Mouse (Mus musculus) embryonic facial prominence, embryonic 15.5 days (tissue): Measurements from ENCODE around the gene Mertk. TPM values are rescaled to one million over a fixed set of nuclear protein-coding genes. Genes with fewer than 3 reads are reported as not detected.
A peak's percentile ranks its signal among the peaks of the same experiment; 100 is the strongest.

Source experiments
- ATAC-seq: fragments of 200-750 bp; cut with Nextera tagmentation; 2 replicates; pipeline ENCODE4 v1.8.0; 2017; ENCODE audit warnings: low read depth, moderate TSS enrichment; ENCODE audit not compliant: insufficient number of reproducible peaks, low FRiP score, low TSS enrichment
- H3K27ac ChIP-seq: fragments of 300-500 bp; sonication (generic); replicated peaks from 2 replicates; pipeline ENCODE4 v1.5.1; 2015; ENCODE audit warnings: mild to moderate bottlenecking, inconsistent platforms
- H3K27me3 ChIP-seq: fragments of 300-500 bp; sonication (generic); 2 replicates; pipeline ENCODE4 v1.6.1; 2015; ENCODE audit warnings: inconsistent platforms
- H3K36me3 ChIP-seq: fragments of 300-500 bp; sonication (generic); 2 replicates; pipeline ENCODE4 v1.6.1; 2015; ENCODE audit warnings: mild to moderate bottlenecking, inconsistent platforms
- H3K4me1 ChIP-seq: fragments of 300-500 bp; sonication (generic); 2 replicates; pipeline ENCODE4 v1.6.1; 2015; ENCODE audit warnings: inconsistent platforms
- H3K4me2 ChIP-seq: fragments of 300-500 bp; sonication (generic); replicated peaks from 2 replicates; pipeline ENCODE4 v1.6.1; 2015; ENCODE audit warnings: mild to moderate bottlenecking, inconsistent platforms
- H3K4me3 ChIP-seq: fragments of 300-500 bp; sonication (generic); replicated peaks from 2 replicates; pipeline ENCODE4 v1.5.1; 2015; ENCODE audit warnings: mild to moderate bottlenecking, inconsistent platforms
- H3K9ac ChIP-seq: fragments of 300-500 bp; sonication (generic); 2 replicates; pipeline ENCODE4 v1.6.1; 2015; ENCODE audit warnings: inconsistent platforms
- H3K9me3 ChIP-seq: fragments of 300-500 bp; sonication (generic); replicated peaks from 2 replicates; pipeline ENCODE4 v1.6.1; 2016; ENCODE audit warnings: inconsistent platforms
- WGBS: fragments of 180-500 bp; shearing (Covaris S2); methylation state at CpG from one replicate; pipeline ENCODE4 v1.1.7; 2015; 5-methylcytosine and 5-hydroxymethylcytosine counted together
- polyA plus RNA-seq: library from polyadenylated mRNA; unstranded; fragments of >200 nt; fragmentation: Nextera tagmentation; extraction: Ambion mirVana; gene quantifications from 2 replicates; pipeline ENCODE4 v1.2.1, GENCODE M21; 2015

The Mertk gene
- polyA plus RNA-seq, 1 experiment from 2014 or later: 10.2 TPM

- H3K9me3 ChIP-seq: no peaks in the 10 kb centered on the region
- ATAC-seq: no peak
- no peaks in the 10 kb centered on the region; the same call in 1 of the 2 replicates for H3K36me3 ChIP-seq
- peak overlapping the region; percentile 72 for H3K4me3 ChIP-seq
- H3K4me1 ChIP-seq: peaks cover 14% of the 10 kb centered on the region
- H3K27ac ChIP-seq: peak overlapping the region; percentile 95
- peak overlapping the region; percentile 75 for H3K4me2 ChIP-seq
- WGBS: 16% methylated on average over 14 of the region's 14 CpGs
- no peaks in the 10 kb centered on the region for H3K27me3 ChIP-seq
- H3K9ac ChIP-seq: peak overlapping the region; percentile 59
These were observed 120.3 kb downstream of the Mertk start for GRCm38 (mm10) chr2:128818956-128819643.

- H3K4me1 ChIP-seq: peaks cover 14% of the 10 kb centered on the region
- no peak overlapping the region for H3K9ac ChIP-seq
- no peak overlapping the region for H3K4me2 ChIP-seq
- H3K27me3 ChIP-seq: no peaks in the 10 kb centered on the region
- H3K9me3 ChIP-seq: no peaks in the 10 kb centered on the region
- ATAC-seq: no peak
- H3K27ac ChIP-seq: no peak overlapping the region
- no peaks in the 10 kb centered on the region; the same call in 1 of the 2 replicates for H3K36me3 ChIP-seq
- 86% methylated on average over 2 of the region's 2 CpGs for WGBS
- no peak overlapping the region for H3K4me3 ChIP-seq
These were observed 121.9 kb downstream of the Mertk start for GRCm38 (mm10) chr2:128820631-128821030.

GRCm38 (mm10) chr2:128823893-128824292 is 125.1 kb downstream of the Mertk start:
- H3K4me1 ChIP-seq: peaks cover 11% of the 10 kb centered on the region
- H3K4me3 ChIP-seq: no peak overlapping the region
- peaks cover 12% of the 10 kb centered on the region; the same call in 1 of the 2 replicates for H3K36me3 ChIP-seq
- no peaks in the 10 kb centered on the region for H3K9me3 ChIP-seq
- H3K27me3 ChIP-seq: no peaks in the 10 kb centered on the region
- no peak overlapping the region for H3K27ac ChIP-seq
- no peak for ATAC-seq
- H3K9ac ChIP-seq: no peak overlapping the region
- 92% methylated on average over 5 of the region's 5 CpGs for WGBS
- no peak overlapping the region for H3K4me2 ChIP-seq

- H3K4me3 ChIP-seq: no peak overlapping the region
- WGBS: 91% methylated on average over 1 of the region's 1 CpGs
- no peaks in the 10 kb centered on the region for H3K9me3 ChIP-seq
- H3K27me3 ChIP-seq: no peaks in the 10 kb centered on the region
- no peak overlapping the region for H3K9ac ChIP-seq
- H3K4me1 ChIP-seq: no peaks in the 10 kb centered on the region
- no peak for ATAC-seq
- peaks cover 32% of the 10 kb centered on the region for H3K36me3 ChIP-seq
- no peak overlapping the region for H3K27ac ChIP-seq
- no peak overlapping the region for H3K4me2 ChIP-seq
These were observed 129.0 kb downstream of the Mertk start for GRCm38 (mm10) chr2:128827787-128828186.

- ATAC-seq: no peak
- H3K27ac ChIP-seq: no peak overlapping the region
- H3K4me1 ChIP-seq: no peaks in the 10 kb centered on the region
- peaks cover 60% of the 10 kb centered on the region for H3K36me3 ChIP-seq
- H3K4me3 ChIP-seq: no peak overlapping the region
- H3K4me2 ChIP-seq: no peak overlapping the region
- no peak overlapping the region for H3K9ac ChIP-seq
- 85% methylated on average over 3 of the region's 3 CpGs for WGBS
- no peaks in the 10 kb centered on the region for H3K27me3 ChIP-seq
- H3K9me3 ChIP-seq: no peaks in the 10 kb centered on the region
These were observed 133.9 kb downstream of the Mertk start for GRCm38 (mm10) chr2:128832611-128833010.

- Histone ChIP-seq H3K27ac (no peak overlapping the region), H3K36me3 (peaks cover 61% of the 10 kb centered on the region), H3K4me1 (no peaks in the 10 kb centered on the region), H3K4me2 (no peak overlapping the region), H3K27me3 (no peaks in the 10 kb centered on the region), H3K9ac (no peak overlapping the region), H3K4me3 (no peak overlapping the region), H3K9me3 (no peaks in the 10 kb centered on the region)
- ATAC-seq: no peak
- WGBS: 84% methylated on average over 2 of the region's 2 CpGs
These were observed 134.3 kb downstream of the Mertk start for GRCm38 (mm10) chr2:128833035-128833434.

GRCm38 (mm10) chr2:128833435-128833834 is 134.7 kb downstream of the Mertk start:
- 94% methylated on average over 2 of the region's 2 CpGs for WGBS
- Histone ChIP-seq H3K27me3 (no peaks in the 10 kb centered on the region), H3K36me3 (peaks cover 63% of the 10 kb centered on the region), H3K27ac (no peak overlapping the region), H3K4me2 (no peak overlapping the region), H3K4me3 (no peak overlapping the region), H3K4me1 (no peaks in the 10 kb centered on the region), H3K9ac (no peak overlapping the region), H3K9me3 (no peaks in the 10 kb centered on the region)
- ATAC-seq: no peak

GRCm38 (mm10) chr2:128837531-128837930 is 138.8 kb downstream of the Mertk start:
- H3K4me1 ChIP-seq: no peaks in the 10 kb centered on the region
- H3K4me2 ChIP-seq: no peak overlapping the region
- no peak for ATAC-seq
- H3K9ac ChIP-seq: no peak overlapping the region
- H3K27me3 ChIP-seq: no peaks in the 10 kb centered on the region
- H3K4me3 ChIP-seq: no peak overlapping the region
- H3K9me3 ChIP-seq: no peaks in the 10 kb centered on the region
- H3K27ac ChIP-seq: no peak overlapping the region
- 85% methylated on average over 8 of the region's 8 CpGs for WGBS
- peaks cover 58% of the 10 kb centered on the region for H3K36me3 ChIP-seq

- Histone ChIP-seq H3K9ac (no peak overlapping the region), H3K27me3 (no peaks in the 10 kb centered on the region), H3K4me2 (no peak overlapping the region), H3K36me3 (peaks cover 57% of the 10 kb centered on the region), H3K4me3 (no peak overlapping the region), H3K9me3 (no peaks in the 10 kb centered on the region), H3K27ac (no peak overlapping the region), H3K4me1 (no peaks in the 10 kb centered on the region)
- 82% methylated on average over 3 of the region's 3 CpGs for WGBS
- ATAC-seq: no peak
These were observed 139.9 kb downstream of the Mertk start for GRCm38 (mm10) chr2:128838611-128839010.

- 85% methylated on average over 2 of the region's 2 CpGs for WGBS
- ATAC-seq: no peak
- H3K9ac ChIP-seq: no peak overlapping the region
- H3K9me3 ChIP-seq: no peaks in the 10 kb centered on the region
- H3K4me1 ChIP-seq: no peaks in the 10 kb centered on the region
- no peak overlapping the region for H3K4me3 ChIP-seq
- no peak overlapping the region for H3K4me2 ChIP-seq
- no peaks in the 10 kb centered on the region for H3K27me3 ChIP-seq
- peaks cover 54% of the 10 kb centered on the region for H3K36me3 ChIP-seq
- no peak overlapping the region for H3K27ac ChIP-seq
These were observed 140.7 kb downstream of the Mertk start for GRCm38 (mm10) chr2:128839501-128839900.

GRCm38 (mm10) chr2:128842437-128842836 is 143.7 kb downstream of the Mertk start:
- Histone ChIP-seq H3K36me3 (peaks cover 56% of the 10 kb centered on the region), H3K27me3 (no peaks in the 10 kb centered on the region), H3K4me2 (no peak overlapping the region), H3K27ac (no peak overlapping the region), H3K9me3 (no peaks in the 10 kb centered on the region), H3K4me1 (no peaks in the 10 kb centered on the region), H3K9ac (no peak overlapping the region), H3K4me3 (no peak overlapping the region)
- no peak for ATAC-seq
- 92% methylated on average over 8 of the region's 8 CpGs for WGBS

GRCm38 (mm10) chr2:128850036-128850435 is 151.3 kb downstream of the Mertk start:
- no peaks in the 10 kb centered on the region for H3K9me3 ChIP-seq
- H3K4me3 ChIP-seq: no peak overlapping the region
- 92% methylated on average over 2 of the region's 2 CpGs for WGBS
- H3K27me3 ChIP-seq: no peaks in the 10 kb centered on the region
- no peak overlapping the region for H3K4me2 ChIP-seq
- no peak overlapping the region for H3K27ac ChIP-seq
- ATAC-seq: no peak
- peaks cover 55% of the 10 kb centered on the region for H3K36me3 ChIP-seq
- no peak overlapping the region for H3K9ac ChIP-seq
- no peaks in the 10 kb centered on the region for H3K4me1 ChIP-seq
